Mouse (Mus musculus) CH12.LX (cell line): ENCODE results near the gene Dennd1a.

ENCODE experiments used
- CTCF ChIP-seq, 2 experiments: IDR thresholded peaks in 1 of 2; conservative IDR thresholded peaks in 1 of 2; 2 replicates each; pipeline ENCODE4 v1.5.1; 2011 to 2012; ENCODE audit warnings: low read depth in 2 of 2, low read length in 2 of 2, improper control_type of control experiment in 1 of 2, inconsistent platforms in 1 of 2, mild to moderate bottlenecking in 1 of 2, moderate library complexity in 1 of 2
- E2F4 ChIP-seq: IDR thresholded peaks from 2 replicates; pipeline ENCODE4 v1.6.1; 2011; ENCODE audit warnings: low read depth, low read length, improper control_type of control experiment; ENCODE audit not compliant: insufficient replicate concordance
- HCFC1 ChIP-seq: IDR thresholded peaks from 2 replicates; pipeline ENCODE4 v1.6.1; 2012; ENCODE audit warnings: low read depth, mild to moderate bottlenecking, inconsistent platforms, low read length, improper control_type of control experiment
- POLR2A ChIP-seq: IDR thresholded peaks from 2 replicates; pipeline ENCODE4 v1.6.1; 2011; ENCODE audit warnings: low read depth, mild to moderate bottlenecking, improper control_type of control experiment, low read length
- USF2 ChIP-seq: conservative IDR thresholded peaks from 2 replicates; pipeline ENCODE4 v1.6.1; 2011; ENCODE audit warnings: low read depth, low read length, improper control_type of control experiment

DNA sequence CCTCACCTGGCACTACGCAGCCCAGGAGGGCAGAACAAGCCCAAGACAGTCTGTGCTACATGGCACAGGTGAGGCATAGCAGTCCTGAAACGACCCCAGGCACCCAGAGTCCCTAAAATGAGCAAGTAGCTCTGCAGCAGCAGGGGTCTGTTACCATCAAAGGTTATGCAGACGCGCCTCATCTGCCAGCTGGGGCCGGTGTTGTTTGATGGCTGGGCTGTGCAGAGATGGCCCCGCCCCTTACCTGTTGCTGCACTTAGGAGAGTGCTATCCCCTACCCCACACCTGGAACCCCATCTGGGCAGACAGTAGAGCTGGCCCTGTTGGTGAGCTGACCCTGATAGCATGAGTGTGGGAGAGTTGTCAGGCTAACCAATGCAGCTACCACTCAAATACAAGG lies 526.6 kb downstream of the Dennd1a start:
- TF ChIP-seq HCFC1, result no peak
- no peak for TF ChIP-seq E2F4
- no peak for TF ChIP-seq CTCF (conservative IDR thresholded peaks at IDR 0.05 in 1 of 2, IDR thresholded peaks at IDR 0.05 in 1 of 2; ENCODE audit: low read depth in 2 of 2, low read length in 2 of 2)
- no peak for TF ChIP-seq USF2
- TF ChIP-seq POLR2A, result no peak
